Mouse (Mus musculus) natural killer cell, adult 2 months (primary cell): ENCODE results near the gene Tldc2.

Source experiments
- DNase-seq, 2 experiments: peaks; one replicate each; pipeline ENCODE4 v3.0.0; 2022; ENCODE audit warnings: low spot score in 2 of 2

Tldc2 gene

GRCm38 (mm10) chr2:157060557-157061305 is 26.1 kb upstream of the Tldc2 start:
- DNase-seq: no peak

GRCm38 (mm10) chr2:157063241-157063700 is 23.6 kb upstream of the Tldc2 start:
- peak in 1 of 2 experiments; percentile 53 for DNase-seq

GRCm38 (mm10) chr2:157064136-157064535 is 22.7 kb upstream of the Tldc2 start:
- DNase-seq: no peak

- no peak for DNase-seq
Observed at GRCm38 (mm10) chr2:157064978-157065878, 21.6 kb upstream of the Tldc2 start.

- DNase-seq: no peak
Observed at GRCm38 (mm10) chr2:157065879-157066226, 21.0 kb upstream of the Tldc2 start.

- no peak for DNase-seq
Observed at GRCm38 (mm10) chr2:157066731-157067430, 20.0 kb upstream of the Tldc2 start.

GRCm38 (mm10) chr2:157068701-157069354 is 18.0 kb upstream of the Tldc2 start:
- no peak for DNase-seq

GRCm38 (mm10) chr2:157069355-157069735 is 17.5 kb upstream of the Tldc2 start:
- DNase-seq: no peak

GRCm38 (mm10) chr2:157069755-157070315 is 17.0 kb upstream of the Tldc2 start:
- no peak for DNase-seq

GRCm38 (mm10) chr2:157070365-157070764 is 16.5 kb upstream of the Tldc2 start:
- DNase-seq: no peak

- DNase-seq: peak; percentile 53 to 66
Observed at GRCm38 (mm10) chr2:157071556-157071955, 15.3 kb upstream of the Tldc2 start.

- DNase-seq: no peak
Observed at GRCm38 (mm10) chr2:157072316-157072990, 14.4 kb upstream of the Tldc2 start.

GRCm38 (mm10) chr2:157073378-157074052 is 13.3 kb upstream of the Tldc2 start:
- no peak for DNase-seq

- DNase-seq: no peak
Observed at GRCm38 (mm10) chr2:157074186-157074724, 12.6 kb upstream of the Tldc2 start.

- DNase-seq: no peak
Observed at GRCm38 (mm10) chr2:157074772-157075171, 12.1 kb upstream of the Tldc2 start.

- DNase-seq: no peak
Observed at GRCm38 (mm10) chr2:157075226-157075625, 11.6 kb upstream of the Tldc2 start.

GRCm38 (mm10) chr2:157075685-157076084 is 11.2 kb upstream of the Tldc2 start:
- DNase-seq: no peak

GRCm38 (mm10) chr2:157076585-157076984 is 10.3 kb upstream of the Tldc2 start:
- no peak for DNase-seq

GRCm38 (mm10) chr2:157077160-157077559 is 9.7 kb upstream of the Tldc2 start:
- DNase-seq: no peak

GRCm38 (mm10) chr2:157077641-157078058 is 9.2 kb upstream of the Tldc2 start:
- DNase-seq: no peak
